Mouse (Mus musculus) layer of hippocampus, adult 18-20 months (tissue): ENCODE data around the gene Daam1. TPM values are rescaled to one million over a fixed set of nuclear protein-coding genes. Genes with fewer than 3 reads are reported as not detected.

Experiments
- DNase-seq, 2 experiments: peaks; one replicate each; pipeline ENCODE4 v3.0.0; 2022; ENCODE audit warnings: low spot score in 2 of 2
- total RNA-seq, 2 experiments: library from RNA; stranded (reverse); gene quantifications; 2 replicates each; pipeline ENCODE4 v1.2.3; 2021

Daam1 gene
- total RNA-seq, 2 experiments from 2014 or later, result 58.1 to 63.0 TPM

DNA sequence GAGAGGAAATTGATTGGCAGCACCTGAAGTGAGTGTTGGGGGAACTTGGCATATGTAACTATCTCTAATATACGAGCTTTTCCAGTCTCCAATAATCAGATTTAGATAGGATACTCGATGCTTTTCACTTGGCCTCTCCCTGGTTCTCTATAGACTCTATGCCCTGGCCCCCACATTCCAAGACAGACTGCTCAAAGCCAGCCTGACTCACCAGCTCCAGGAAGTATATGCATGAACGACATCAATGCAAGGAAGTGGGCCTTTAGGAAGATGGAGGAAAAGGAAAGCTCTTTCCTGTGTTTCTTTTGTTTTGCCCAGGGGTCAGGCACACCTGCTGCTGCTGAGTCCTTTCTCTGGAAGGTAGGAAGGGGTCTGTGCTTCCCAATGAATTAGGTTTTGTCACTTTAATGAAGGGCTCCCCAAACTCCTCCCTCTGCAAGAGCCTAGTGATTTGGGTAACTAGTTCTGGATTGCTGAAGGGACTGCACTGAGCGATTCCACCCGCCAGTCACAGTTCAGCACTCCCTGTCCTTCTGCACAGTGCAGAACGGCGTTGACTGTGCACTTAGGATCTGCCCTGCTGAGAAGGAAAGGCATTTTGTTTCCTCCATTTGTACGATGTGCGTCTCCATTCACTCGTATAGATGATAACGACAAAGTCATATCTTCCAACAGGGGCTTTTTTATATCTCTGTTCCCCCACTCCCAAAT is 95.3 kb downstream of the Daam1 start:
- no peak for DNase-seq

- no peak for DNase-seq
Observed at GRCm38 (mm10) chr12:71928092-71928491, 97.2 kb downstream of the Daam1 start.

DNA sequence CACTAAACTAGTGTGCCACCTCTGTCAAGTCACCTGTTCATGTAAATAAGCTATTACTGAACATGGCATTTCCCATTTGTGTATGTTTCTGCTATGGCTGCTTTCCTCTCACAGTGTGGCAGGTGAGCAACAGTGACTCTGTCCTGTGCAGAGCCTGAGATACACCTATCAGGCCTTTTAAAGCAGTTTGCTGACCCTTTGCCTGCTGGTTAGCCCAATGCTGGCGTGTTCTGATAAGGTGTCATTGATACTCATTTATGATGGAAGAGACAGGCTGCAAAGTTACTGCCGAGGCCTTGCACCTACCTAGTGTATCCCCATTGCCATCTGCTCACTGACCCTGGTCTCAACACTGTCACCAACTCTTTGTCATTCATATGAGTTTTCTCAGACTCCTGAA is 99.0 kb downstream of the Daam1 start:
- DNase-seq, result no peak

GRCm38 (mm10) chr12:71932433-71933386 is 101.8 kb downstream of the Daam1 start:
- DNase-seq, result no peak

- DNase-seq, result no peak
Observed at GRCm38 (mm10) chr12:71933989-71934645, 103.2 kb downstream of the Daam1 start.

DNA sequence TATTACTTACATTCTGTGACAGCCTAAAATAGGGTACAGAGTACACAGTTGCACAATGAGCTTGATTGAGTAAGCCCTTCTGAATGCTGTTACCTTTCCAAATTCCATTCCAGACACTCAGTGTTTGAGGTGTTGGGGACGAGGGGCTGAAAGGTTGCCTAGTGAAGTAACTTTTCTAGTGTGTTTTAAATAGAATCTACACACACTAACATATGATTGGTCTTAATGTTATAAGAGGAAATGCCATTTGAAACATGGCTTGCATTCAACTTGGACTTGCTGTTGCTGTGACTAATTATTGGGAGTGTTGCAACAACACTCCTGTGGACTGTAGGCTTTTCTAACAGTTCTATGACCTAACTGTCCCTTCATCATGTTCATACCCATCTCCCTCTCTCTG is 105.8 kb downstream of the Daam1 start:
- no peak for DNase-seq

DNA sequence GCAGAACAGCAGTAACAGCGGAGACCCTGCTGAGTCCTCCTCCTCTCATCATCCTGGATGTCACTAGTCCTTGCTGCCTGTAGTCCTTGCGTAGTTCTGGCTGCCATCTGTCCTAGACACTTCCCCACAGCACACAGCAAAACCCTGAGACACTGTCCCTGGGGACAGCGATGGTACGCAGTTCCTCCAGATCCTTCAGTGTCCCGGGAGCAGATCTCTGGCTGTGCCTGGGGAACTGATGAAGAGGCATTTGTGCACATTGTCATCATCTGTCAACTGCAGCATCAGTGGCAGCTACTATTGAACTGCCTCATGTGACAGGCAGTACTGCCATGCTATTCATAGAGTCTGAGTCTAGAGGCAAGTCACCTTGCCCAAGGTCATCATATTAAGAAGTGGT is 107.6 kb downstream of the Daam1 start:
- DNase-seq, result no peak

GRCm38 (mm10) chr12:71941290-71941689 is 110.4 kb downstream of the Daam1 start:
- no peak for DNase-seq

DNA sequence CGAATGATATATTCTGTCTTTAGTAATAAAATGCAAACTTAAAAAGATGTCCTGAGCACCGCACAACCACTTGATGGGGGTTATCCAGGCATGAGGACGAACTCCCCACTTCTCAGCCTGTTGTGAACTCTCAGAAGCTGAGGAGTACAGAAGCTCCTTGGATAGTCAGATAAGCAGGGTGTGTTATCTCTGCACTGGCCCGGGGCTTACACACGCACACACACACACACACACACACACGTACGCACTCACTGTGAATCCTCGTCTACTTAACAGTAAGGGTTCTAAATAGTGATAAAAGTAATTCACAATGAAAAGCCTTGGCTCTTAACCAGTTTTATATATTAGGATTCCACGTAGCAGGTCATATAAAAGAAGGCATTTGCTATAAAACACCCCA is 112.2 kb downstream of the Daam1 start:
- DNase-seq, result no peak

DNA sequence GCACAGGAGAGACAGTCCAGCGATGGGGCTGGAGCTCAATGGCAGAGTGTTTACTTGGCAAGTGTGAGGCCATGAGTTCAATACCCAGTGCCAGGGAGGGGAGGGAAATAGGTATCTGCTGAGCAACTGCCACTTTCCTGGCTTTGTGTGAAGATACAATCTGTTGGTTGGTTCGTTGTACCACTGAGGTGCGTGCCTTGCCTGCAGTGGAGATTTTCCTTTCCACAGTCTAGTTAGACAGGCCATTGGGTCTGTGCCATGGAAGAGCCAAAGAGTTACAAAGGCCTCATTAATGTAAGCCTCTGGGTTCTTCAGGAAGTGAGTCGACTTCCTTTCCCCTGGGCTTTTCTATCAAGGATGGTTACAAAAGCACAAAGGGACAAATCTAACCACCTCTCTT is 112.8 kb downstream of the Daam1 start:
- DNase-seq, result no peak

GRCm38 (mm10) chr12:71945844-71946243 is 115.0 kb downstream of the Daam1 start:
- no peak for DNase-seq

DNA sequence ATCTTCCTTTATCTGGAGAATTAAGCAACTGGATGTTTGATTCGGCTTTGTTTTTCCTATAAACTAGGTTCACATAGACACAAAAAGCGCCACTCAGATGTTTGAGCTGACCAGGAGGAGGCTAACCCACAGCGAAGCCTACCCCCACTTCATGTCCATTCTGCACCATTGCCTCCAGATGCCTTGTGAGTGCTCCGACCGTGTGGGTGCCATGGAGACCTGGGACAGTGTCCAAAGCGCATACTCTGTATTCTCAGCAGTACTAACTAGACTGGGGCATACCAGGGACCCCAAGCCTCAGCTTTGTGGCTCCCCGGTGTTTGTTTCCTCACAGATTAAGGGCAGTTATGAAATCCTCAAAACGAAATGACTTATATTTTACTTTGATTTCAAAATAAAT is 115.6 kb downstream of the Daam1 start:
- DNase-seq, result no peak

- no peak for DNase-seq
Observed at GRCm38 (mm10) chr12:71948972-71949371, 118.1 kb downstream of the Daam1 start.

GRCm38 (mm10) chr12:71949606-71950005 is 118.7 kb downstream of the Daam1 start:
- DNase-seq, result no peak

GRCm38 (mm10) chr12:71950095-71950877 is 119.4 kb downstream of the Daam1 start:
- no peak for DNase-seq

DNA sequence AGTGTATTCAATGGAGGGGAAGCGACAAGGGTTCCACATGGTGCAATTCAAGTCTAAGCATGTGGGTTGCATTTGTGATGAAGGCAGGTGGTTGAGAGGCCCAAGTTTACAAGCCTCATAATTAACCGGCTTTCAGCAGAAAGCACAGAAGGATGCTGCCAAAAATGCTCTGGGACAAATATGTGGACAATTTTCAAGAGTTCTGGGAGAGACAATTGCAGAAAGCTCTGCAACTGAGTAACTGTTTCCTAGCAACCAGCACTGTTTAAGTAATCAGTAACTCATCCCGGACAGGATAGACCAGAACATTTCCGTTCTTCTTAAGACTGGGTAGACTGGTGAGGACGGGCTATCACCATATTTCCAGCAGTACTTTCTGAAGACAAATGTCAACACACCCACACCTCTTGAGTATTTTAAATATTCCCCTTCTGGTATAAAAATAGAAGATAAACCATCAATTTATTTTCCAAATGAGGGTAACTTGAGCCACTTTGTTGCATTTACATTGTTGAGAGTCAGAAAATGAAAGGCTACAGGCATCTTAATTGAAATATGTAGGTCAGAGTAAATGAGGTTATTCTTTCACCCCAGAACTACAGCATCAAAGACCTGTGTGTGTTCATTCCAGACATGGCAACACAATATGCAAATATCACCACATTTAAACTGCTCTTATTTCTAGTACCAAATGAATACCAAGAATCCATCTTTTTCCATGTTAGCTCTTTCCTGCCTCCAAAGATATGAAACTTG is 123.5 kb downstream of the Daam1 start:
- DNase-seq, result peak; percentile 68 to 90

DNA sequence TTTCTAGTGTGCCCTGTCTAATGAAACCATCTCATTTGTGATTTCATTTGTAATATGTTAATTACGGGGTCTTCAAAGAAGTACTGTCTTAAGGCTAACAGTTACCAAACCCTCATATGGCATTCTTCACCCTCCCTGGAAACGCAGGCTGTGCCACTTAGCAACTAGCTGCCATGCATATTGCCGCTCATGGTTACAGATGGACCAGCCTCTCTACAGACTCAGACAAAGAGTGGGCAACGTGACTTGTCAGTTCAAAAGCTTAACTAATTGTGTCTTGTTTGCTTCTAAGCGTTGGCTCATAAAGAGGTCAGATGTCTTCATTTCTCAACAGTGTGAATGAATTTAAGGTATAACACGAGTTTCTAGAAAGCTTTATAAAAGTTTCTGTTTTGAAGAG is 126.1 kb downstream of the Daam1 start:
- peak in 1 of 2 experiments; percentile 53 for DNase-seq

GRCm38 (mm10) chr12:71957496-71957895 is 126.6 kb downstream of the Daam1 start:
- peak in 1 of 2 experiments; percentile 46 for DNase-seq

GRCm38 (mm10) chr12:71959351-71959991 is 128.6 kb downstream of the Daam1 start:
- DNase-seq, result no peak

GRCm38 (mm10) chr12:71961671-71962070 is 130.8 kb downstream of the Daam1 start:
- no peak for DNase-seq
